Mouse (Mus musculus) heart, postnatal 14 days (tissue): Measurements from ENCODE around the gene Aurkb. TPM values are rescaled to one million over a fixed set of nuclear protein-coding genes. Genes with fewer than 3 reads are reported as not detected.

Experiments used
- DNase-seq, 2 experiments: peaks; one replicate each; pipeline ENCODE4 v3.0.0; 2021 to 2022
- intact Hi-C: fragments of 180-260 bp; cut with DNase I; formaldehyde crosslinking; loops from one replicate; pipeline ENCODE4 v1.15.1; 2025
- total RNA-seq, 2 experiments: library from RNA; stranded (reverse); gene quantifications; 2 replicates each; pipeline ENCODE4 v1.2.3; 2021

The Aurkb gene
- total RNA-seq, 2 experiments from 2014 or later, result 3.6 to 8.1 TPM

DNA sequence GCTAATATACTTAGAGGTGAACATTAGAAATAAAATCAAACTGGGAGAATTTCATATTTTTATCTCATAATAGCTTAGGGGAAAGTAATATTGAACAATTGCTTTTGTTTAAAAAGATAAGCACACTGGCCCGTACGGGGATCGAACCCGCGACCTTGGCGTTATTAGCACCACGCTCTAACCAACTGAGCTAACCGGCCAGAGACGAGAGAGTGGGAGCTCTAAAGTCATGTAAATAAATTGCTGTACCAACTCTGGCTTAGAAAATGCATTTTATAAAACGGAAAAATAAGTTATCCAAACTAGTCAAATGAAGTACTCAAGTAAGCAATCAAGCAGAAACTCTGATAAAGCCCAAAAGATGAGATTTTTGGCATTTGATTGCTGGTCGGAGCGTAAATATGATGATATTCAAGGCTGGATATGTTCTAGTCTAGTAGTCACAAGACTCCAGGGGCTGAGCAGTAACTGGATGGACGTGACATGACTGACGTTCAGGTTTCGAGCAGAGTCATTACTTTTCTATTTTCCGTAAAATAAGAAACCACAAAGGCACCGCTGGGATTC lies 16.8 kb downstream of the Aurkb start:
- intact Hi-C loops, result loop anchor here (1.0 kb wide), 1 partner anchor 21 kb away; no protein-coding TSS in a partner anchor
- DNase-seq, result peak; percentile 78 to 79

GRCm38 (mm10) chr11:69062761-69063224 lies 17.3 kb downstream of the Aurkb start:
- intact Hi-C loops, result loop anchor here (1.0 kb wide), 2 partner anchors 21 to 61 kb away; no protein-coding TSS in a partner anchor
- peak; percentile 95 to 97 for DNase-seq

GRCm38 (mm10) chr11:69063413-69064201 lies 18.2 kb downstream of the Aurkb start:
- peak; percentile 86 to 91 for DNase-seq
- intact Hi-C loops, result loop anchor here (1.0 kb wide), 1 partner anchor 60 kb away; no protein-coding TSS in a partner anchor

DNA sequence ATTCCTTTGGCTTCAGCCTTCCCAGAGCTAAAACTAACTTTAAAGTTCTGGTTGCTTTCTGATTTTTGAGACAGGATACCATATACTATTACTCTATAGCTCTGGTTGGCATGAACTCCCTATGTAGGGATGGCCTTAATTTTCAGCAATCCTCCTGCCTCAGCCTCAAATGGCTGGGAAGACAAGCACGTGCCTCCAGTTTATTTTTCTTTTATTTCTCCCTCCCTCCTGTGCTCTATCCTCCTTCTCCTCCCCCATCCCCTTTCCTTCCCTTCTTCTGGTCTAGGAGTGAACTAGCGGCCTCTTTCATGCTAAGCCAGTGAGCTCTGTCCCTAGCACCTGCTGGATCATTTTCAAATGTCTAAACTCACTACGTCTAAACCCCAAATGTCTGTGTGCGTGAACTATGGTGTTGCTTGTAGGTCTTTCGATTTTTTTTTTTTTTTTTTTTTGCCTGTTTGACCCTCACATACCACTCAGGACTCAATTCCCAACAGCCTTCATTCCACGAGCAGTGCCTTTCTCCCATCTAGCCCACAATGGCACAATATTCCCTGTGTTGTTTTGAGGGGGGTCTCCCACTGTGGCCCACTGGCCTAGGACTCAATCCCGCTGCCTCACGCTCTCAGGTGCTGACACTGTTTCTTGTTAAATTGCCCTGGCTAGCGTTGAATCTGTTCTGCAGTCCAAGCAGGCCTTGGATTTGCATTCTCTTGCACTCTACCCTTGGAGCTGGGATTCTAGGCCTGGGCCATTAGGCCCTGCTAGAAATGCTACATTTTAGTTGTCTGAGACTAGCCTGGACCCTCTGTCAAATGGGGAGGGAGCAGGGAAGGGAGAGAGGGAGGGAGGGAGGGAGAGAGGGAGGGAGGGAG lies 19.0 kb downstream of the Aurkb start:
- intact Hi-C loops, result loop anchor here (5.0 kb wide), 1 partner anchor 183 kb away; no protein-coding TSS in a partner anchor
- DNase-seq, result no peak

DNA sequence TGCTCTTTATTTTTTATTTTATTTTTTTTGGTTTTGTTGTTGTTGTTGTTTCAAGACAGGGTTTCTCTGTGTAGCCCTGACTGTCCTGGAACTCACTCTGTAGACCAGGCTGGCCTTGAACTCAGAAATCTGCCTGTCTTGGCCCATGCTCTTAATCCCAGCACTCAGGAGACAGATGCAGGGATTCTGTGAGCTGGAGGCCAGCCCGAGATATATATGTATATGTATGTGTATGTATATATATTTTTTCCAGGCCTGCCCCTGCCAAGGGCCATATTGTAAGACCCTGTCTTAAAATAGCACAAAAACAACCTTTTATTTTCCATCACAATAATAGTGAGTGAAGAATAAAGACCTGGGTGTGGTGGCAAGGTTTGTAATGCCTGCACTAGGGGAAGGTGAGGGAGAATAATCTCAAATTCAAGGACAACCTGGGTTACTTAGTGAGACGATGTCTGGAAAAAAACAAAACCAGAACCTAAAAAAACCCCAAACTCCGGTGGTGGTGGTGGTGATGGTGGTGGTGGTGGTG lies 20.0 kb downstream of the Aurkb start:
- intact Hi-C loops, result loop anchor here (5.0 kb wide), 1 partner anchor 182 kb away; no protein-coding TSS in a partner anchor
- no peak for DNase-seq

DNA sequence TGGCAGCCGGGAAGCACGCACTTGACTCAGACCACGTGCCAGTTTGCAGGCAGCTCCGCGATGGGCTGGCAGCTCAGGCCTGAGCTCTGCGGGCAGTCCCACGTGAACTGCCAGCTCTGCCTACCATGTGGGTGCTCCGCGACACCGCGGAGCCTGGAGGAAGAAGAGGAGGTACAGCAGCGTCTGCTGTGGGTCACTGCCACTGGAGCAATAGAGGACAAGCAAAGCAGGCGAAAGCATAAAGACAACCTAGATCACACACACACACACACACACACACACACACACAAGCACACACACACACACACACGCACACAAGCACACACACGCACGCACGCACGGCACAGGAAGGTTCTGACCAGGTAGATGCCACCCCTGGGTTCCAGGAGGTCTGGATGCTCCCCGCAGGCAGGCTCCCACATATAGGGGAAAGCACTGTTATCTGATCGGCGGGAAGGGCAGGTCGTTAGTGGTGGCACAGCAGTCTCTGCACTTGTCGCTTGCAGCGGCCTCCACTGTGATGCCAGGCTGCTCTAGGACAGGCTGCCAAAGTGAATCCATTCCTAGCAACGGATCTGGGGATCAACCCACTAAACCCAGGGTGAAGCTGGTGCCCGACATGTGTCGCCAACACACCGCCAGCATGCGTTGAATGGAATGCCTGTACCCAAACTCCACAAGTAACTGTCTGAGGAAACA lies 20.9 kb downstream of the Aurkb start:
- peak; percentile 24 to 25 for DNase-seq
- intact Hi-C loops, result loop anchor here (2.0 to 5.0 kb wide), 2 partner anchors 84 to 181 kb away; no protein-coding TSS in a partner anchor

DNA sequence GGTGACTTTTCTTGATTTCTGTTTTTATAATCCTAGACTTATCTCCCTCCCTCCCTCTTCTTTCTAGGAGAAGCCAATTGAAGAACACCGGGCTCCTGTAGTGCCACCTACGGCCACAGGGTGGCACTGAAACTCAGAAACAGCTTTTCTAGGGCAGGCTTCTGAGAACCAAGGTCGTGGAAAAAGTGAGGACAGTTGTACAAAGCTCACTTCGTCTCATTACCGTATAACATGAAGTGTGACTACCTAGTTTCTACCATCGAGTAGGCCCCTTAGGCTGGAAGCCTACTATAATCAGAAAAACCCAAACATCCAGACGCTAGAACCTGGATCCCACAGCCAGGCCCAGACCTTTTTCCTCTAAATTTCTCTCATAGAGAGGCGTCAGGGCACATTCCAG lies 21.5 kb downstream of the Aurkb start:
- intact Hi-C loops, result loop anchor here (2.0 to 5.0 kb wide), 2 partner anchors 84 to 180 kb away; no protein-coding TSS in a partner anchor
- peak; percentile 91 to 93 for DNase-seq

- intact Hi-C loops, result loop anchor here (2.0 to 5.0 kb wide), 2 partner anchors 83 to 180 kb away; no protein-coding TSS in a partner anchor
Measured at GRCm38 (mm10) chr11:69067601-69068000, 22.2 kb downstream of the Aurkb start.

GRCm38 (mm10) chr11:69070093-69070492 lies 24.6 kb downstream of the Aurkb start:
- intact Hi-C loops, result loop anchor here (2.0 kb wide), 1 partner anchor 19 kb away; the partner anchor contains the start of gene Vamp2
- peak in 1 of 2 experiments; percentile 42 for DNase-seq

More at GRCm38 (mm10) chr11:69067601-69068000, 22.2 kb downstream of the Aurkb start:
- DNase-seq, result peak in 1 of 2 experiments; percentile 51

GRCm38 (mm10) chr11:69070590-69071222 lies 25.3 kb downstream of the Aurkb start, which contains the start of gene Tmem107:
Gene Tmem107, plus strand, starts transcription at chr11:69070806.
- intact Hi-C loops, result loop anchor here (1.0 to 2.0 kb wide), 2 partner anchors 9 to 18 kb away; partner anchors contain the start of gene Vamp2
- peak; percentile 93 to 94 for DNase-seq

GRCm38 (mm10) chr11:69071262-69071661 lies 25.8 kb downstream of the Aurkb start:
- no peak for DNase-seq
- intact Hi-C loops, result loop anchor here (1.0 to 2.0 kb wide), 2 partner anchors 8 to 18 kb away; partner anchors contain the start of gene Vamp2

GRCm38 (mm10) chr11:69072234-69072633 lies 26.8 kb downstream of the Aurkb start:
- DNase-seq, result no peak
- intact Hi-C loops, result no loop called here

GRCm38 (mm10) chr11:69072666-69073064 lies 27.2 kb downstream of the Aurkb start:
- DNase-seq, result no peak
- intact Hi-C loops, result no loop called here

GRCm38 (mm10) chr11:69073065-69073888 lies 27.8 kb downstream of the Aurkb start:
- intact Hi-C loops, result no loop called here

DNA sequence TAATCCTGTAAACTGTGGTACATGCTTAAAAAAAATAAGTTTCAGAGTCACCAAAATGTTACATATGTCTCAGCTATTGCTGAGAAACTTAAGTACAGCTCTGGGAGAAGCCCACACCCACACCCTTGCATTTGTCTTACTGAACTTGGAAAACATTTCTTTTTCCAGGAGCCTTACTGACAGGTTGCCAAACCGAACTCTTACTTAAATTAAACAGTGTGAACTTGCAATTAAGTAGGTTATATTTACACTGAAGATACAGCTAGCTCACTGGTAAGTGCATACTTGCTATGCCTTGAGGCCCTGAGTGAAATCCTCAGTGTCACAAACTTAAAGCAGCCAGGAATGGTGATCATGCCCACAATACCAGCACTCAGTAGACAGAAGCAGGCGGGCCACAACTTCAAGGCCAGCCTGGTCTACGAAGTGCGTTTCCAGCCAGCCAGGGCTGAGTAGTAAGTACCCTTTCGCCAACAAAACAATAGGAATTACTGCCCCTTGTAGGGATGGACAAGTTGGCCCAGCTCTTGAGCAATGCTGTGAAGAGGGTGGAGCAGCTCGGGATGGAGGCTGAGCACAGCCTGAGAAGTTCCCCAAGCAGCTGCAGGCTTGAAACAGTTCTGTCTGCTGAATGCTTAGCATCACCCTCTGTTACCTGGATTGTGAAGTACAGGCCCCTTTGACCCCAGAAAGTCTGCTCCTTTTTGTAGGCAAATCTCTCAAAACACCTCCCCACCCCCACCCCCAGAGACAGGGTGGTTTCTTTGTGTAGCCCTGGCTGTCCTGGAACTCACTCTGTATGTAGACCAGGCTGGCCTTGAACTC lies 28.7 kb downstream of the Aurkb start:
- no peak for DNase-seq
- intact Hi-C loops, result no loop called here

More at GRCm38 (mm10) chr11:69073065-69073888, 27.8 kb downstream of the Aurkb start:
- peak; percentile 76 to 84 for DNase-seq

- intact Hi-C loops, result no loop called here
- DNase-seq, result no peak
Measured at GRCm38 (mm10) chr11:69074776-69075069, 29.3 kb downstream of the Aurkb start.
